11 mouse cellular contexts compared by ENCODE assay signal in genomic region chr10:105788744-105789486, GRCm38 (mm10). TPM values are rescaled to one million over a fixed set of nuclear protein-coding genes. Genes with fewer than 3 reads are reported as not detected.
DNase-seq lines count a peak whose midpoint lies in the region; ATAC-seq and TF ChIP-seq lines count a peak whose summit lies in the region.
"Had no signal": no experiment of that assay in that cellular context is flagged by ENCODE, and none has a peak within 500 bp of the region (broad histone marks: within the 10 kb centered on the region; RNA-seq: fewer than 3 reads in every experiment).

No protein-coding gene starts in this region.

- intact Hi-C loops in gastrocnemius, adult 2 months (cut with DNase I) = no loop called here

- no peaks in the 10 kb centered on the region for H3K9me3 ChIP-seq in forebrain, embryonic 12.5 days
- H3K9me3 ChIP-seq in midbrain, postnatal 0 days (ENCODE audit: low read length) = no peaks in the 10 kb centered on the region
- H3K9me3 ChIP-seq: liver, embryonic 15.5 days had no signal

- TF ChIP-seq CTCF in midbrain, postnatal 0 days (IDR thresholded peaks at IDR 0.05) = no peak
- no peak for TF ChIP-seq CTCF in gastrocnemius, adult 2 months (IDR thresholded peaks at IDR 0.05)

- no peak overlapping the region for H3K4me2 ChIP-seq in forebrain, embryonic 12.5 days
- H3K4me2 ChIP-seq in midbrain, postnatal 0 days (ENCODE audit: low read depth, low read length, poor library complexity, severe bottlenecking) = no peak overlapping the region
- H3K4me2 ChIP-seq: liver, embryonic 15.5 days had no signal

- no peak overlapping the region for H3K4me3 ChIP-seq in forebrain, embryonic 12.5 days (replicated peaks)
- no peak overlapping the region for H3K4me3 ChIP-seq in midbrain, postnatal 0 days (ENCODE audit: low read depth, low read length)
- no peak overlapping the region for H3K4me3 ChIP-seq in gastrocnemius, adult 2 months
- H3K4me3 ChIP-seq: liver, embryonic 15.5 days had no signal

- peaks cover 5% of the 10 kb centered on the region; the same call in 1 of the 2 replicates for H3K4me1 ChIP-seq in forebrain, embryonic 12.5 days
- H3K4me1 ChIP-seq in midbrain, postnatal 0 days (ENCODE audit: insufficient read depth, low read length) = no peaks in the 10 kb centered on the region
- H3K4me1 ChIP-seq: liver, embryonic 15.5 days had no signal

- peak; percentile 57 to 80 for DNase-seq in frontal cortex, postnatal 10 days (ENCODE audit: low spot score in 2 of 2)
- peak; percentile 30 for DNase-seq in left cerebral cortex, adult 11 months (ENCODE audit: low spot score)
- DNase-seq in midbrain, postnatal 0 days (ENCODE audit: low spot score) = peak; percentile 64
- no peak for DNase-seq in kidney, postnatal 10 days
- DNase-seq in spleen, postnatal 4 days (ENCODE audit: low spot score in 2 of 2) = no peak
- no peak for DNase-seq in gastrocnemius, adult 2 months
- DNase-seq: kidney, adult 9 months; thymus, adult 18-20 months had no signal

- H3K27ac ChIP-seq in forebrain, embryonic 12.5 days = peak overlapping the region; percentile 63
- peak overlapping the region; percentile 33; the same call in 1 of the 2 replicates for H3K27ac ChIP-seq in midbrain, postnatal 0 days (ENCODE audit: low read depth, low read length)
- no peak overlapping the region for H3K27ac ChIP-seq in gastrocnemius, adult 2 months
- H3K27ac ChIP-seq: liver, embryonic 15.5 days had no signal

- ATAC-seq in forebrain, embryonic 12.5 days (ENCODE audit: low FRiP score) = peak; percentile 91
- peak; percentile 86 for ATAC-seq in midbrain, postnatal 0 days (ENCODE audit: low FRiP score)
- no peak for ATAC-seq in cerebellum, adult (ENCODE audit: insufficient number of reproducible peaks, low FRiP score, low TSS enrichment)

- H3K27me3 ChIP-seq in forebrain, embryonic 12.5 days = no peaks in the 10 kb centered on the region
- H3K27me3 ChIP-seq in midbrain, postnatal 0 days (ENCODE audit: insufficient read depth, low read length) = no peaks in the 10 kb centered on the region
- H3K27me3 ChIP-seq: liver, embryonic 15.5 days had no signal

- H3K36me3 ChIP-seq in forebrain, embryonic 12.5 days (replicated peaks) = 0 out of 2 replicates have a peak, but pooled peaks cover 2% of the 10 kb centered on the region
- peaks cover 7% of the 10 kb centered on the region; the same call in 1 of the 2 replicates for H3K36me3 ChIP-seq in midbrain, postnatal 0 days (ENCODE audit: insufficient read depth, low read length)
- H3K36me3 ChIP-seq: liver, embryonic 15.5 days had no signal

- H3K9ac ChIP-seq in forebrain, embryonic 12.5 days = no peak overlapping the region
- H3K9ac ChIP-seq in midbrain, postnatal 0 days (replicated peaks; ENCODE audit: low read length, poor library complexity, severe bottlenecking) = no peak overlapping the region
- H3K9ac ChIP-seq: liver, embryonic 15.5 days had no signal

- 50% methylated on average over 17 of the region's 17 CpGs for WGBS in forebrain, embryonic 12.5 days
- 49% methylated on average over 17 of the region's 17 CpGs for WGBS in midbrain, postnatal 0 days

RNA-seq across cellular contexts. Expression of gene Ccdc59, which starts 52.0 kb away (rescaled TPM):
- polyA plus RNA-seq in forebrain, embryonic 12.5 days (2016; fragmentation: Nextera tagmentation; extraction: Ambion mirVana) = 52.6 and 59.8 TPM in 2 replicates
- total RNA-seq in midbrain, postnatal 0 days (2014; rRNA removed) = 13.0 and 19.0 TPM in 2 replicates
- polyA plus RNA-seq in midbrain, postnatal 0 days (2015; fragmentation: Nextera tagmentation; extraction: Ambion mirVana) = 41.0 and 46.4 TPM in 2 replicates
- total RNA-seq in gastrocnemius, adult 2 months (2021) = 10 to 100 TPM; 10.1 to 12.7 TPM

RNA-seq across cellular contexts. Expression of gene Mettl25, which starts 52.3 kb away (rescaled TPM):
- 14.7 and 16.2 TPM in 2 replicates for polyA plus RNA-seq in forebrain, embryonic 12.5 days (2016; fragmentation: Nextera tagmentation; extraction: Ambion mirVana)
- total RNA-seq in midbrain, postnatal 0 days (2014; rRNA removed) = 20.1 and 29.7 TPM in 2 replicates
- 17.2 and 17.7 TPM in 2 replicates for polyA plus RNA-seq in midbrain, postnatal 0 days (2015; fragmentation: Nextera tagmentation; extraction: Ambion mirVana)
- 1 to 10 TPM; 3.5 to 4.1 TPM for total RNA-seq in gastrocnemius, adult 2 months (2021)

Comparison
In these comparisons a context has a peak if more than half of its experiments do, and no peak if none do; other contexts are left out.
1. DNase-seq: peak in frontal cortex, postnatal 10 days (2 of 2), left cerebral cortex, adult 11 months (single experiment) and midbrain, postnatal 0 days (single experiment); none in kidney, postnatal 10 days (single experiment), spleen, postnatal 4 days (0 of 2) and gastrocnemius, adult 2 months (single experiment).